9 mouse cellular contexts compared by ENCODE assay signal in genomic region chr4:105316478-105317206, GRCm38 (mm10).
DNase-seq lines count a peak whose midpoint lies in the region; ATAC-seq lines count a peak whose summit lies in the region.
"Had no signal": no experiment of that assay in that cellular context is flagged by ENCODE, and none has a peak within 500 bp of the region (broad histone marks: within the 10 kb centered on the region; RNA-seq: fewer than 3 reads in every experiment).

No protein-coding gene starts in this region.

- ATAC-seq in kidney, embryonic 14.5 days (ENCODE audit: low FRiP score, low TSS enrichment), result no peak

- WGBS in kidney, embryonic 14.5 days, result 64% methylated on average over 12 of the region's 12 CpGs

- no peak overlapping the region for H3K4me2 ChIP-seq in kidney, embryonic 14.5 days (replicated peaks; ENCODE audit: low read depth, low read length)
- H3K4me2 ChIP-seq: heart, embryonic 15.5 days had no signal

- peak; percentile 71 for DNase-seq in kidney, adult 18-20 months
- peak; percentile 20 for DNase-seq in T-cell, adult 2 months (ENCODE audit: low spot score)
- DNase-seq in heart, postnatal 4 days, result peak; percentile 22
- DNase-seq in naive thymus-derived CD4-positive, alpha-beta T cell, adult 2 months (ENCODE audit: low read depth), result peak; percentile 26
- DNase-seq in ovary, postnatal 14 days (ENCODE audit: low spot score), result no peak
- DNase-seq in embryo, embryonic 9.5 days (ENCODE audit: extremely low spot score), result no peak
- DNase-seq in right cerebral cortex, postnatal 36 days (ENCODE audit: low spot score in 2 of 2), result no peak

- no peaks in the 10 kb centered on the region for H3K36me3 ChIP-seq in kidney, embryonic 14.5 days (ENCODE audit: control insufficient read depth, insufficient read depth, low read length)
- H3K36me3 ChIP-seq: heart, embryonic 15.5 days had no signal

- no peaks in the 10 kb centered on the region for H3K4me1 ChIP-seq in kidney, embryonic 14.5 days (ENCODE audit: control insufficient read depth, insufficient read depth, low read length)

- H3K9me3 ChIP-seq in kidney, embryonic 14.5 days (ENCODE audit: control insufficient read depth, low read length), result no peaks in the 10 kb centered on the region
- H3K9me3 ChIP-seq: heart, embryonic 15.5 days had no signal

- H3K9ac ChIP-seq in kidney, embryonic 14.5 days (ENCODE audit: low read depth, low read length), result no peak overlapping the region
- H3K9ac ChIP-seq: heart, embryonic 15.5 days had no signal

- no peak overlapping the region for H3K4me3 ChIP-seq in kidney, embryonic 14.5 days (ENCODE audit: low read length)
- H3K4me3 ChIP-seq: heart, embryonic 15.5 days had no signal

- H3K27me3 ChIP-seq in kidney, embryonic 14.5 days (ENCODE audit: control insufficient read depth, insufficient read depth, low read length), result no peaks in the 10 kb centered on the region
- H3K27me3 ChIP-seq: heart, embryonic 15.5 days had no signal

- no peak overlapping the region for H3K27ac ChIP-seq in kidney, embryonic 14.5 days (ENCODE audit: low read depth, low read length)
- H3K27ac ChIP-seq: heart, embryonic 15.5 days had no signal

Comparison
In these comparisons a context has a peak if more than half of its experiments do, and no peak if none do; other contexts are left out.
1. DNase-seq: peak in kidney, adult 18-20 months (single experiment), T-cell, adult 2 months (single experiment), heart, postnatal 4 days (single experiment) and naive thymus-derived CD4-positive, alpha-beta T cell, adult 2 months (single experiment); none in ovary, postnatal 14 days (single experiment), embryo, embryonic 9.5 days (single experiment) and right cerebral cortex, postnatal 36 days (0 of 2).